Mouse (Mus musculus) heart, postnatal 0 days (tissue): Measurements from ENCODE around the gene Pacsin2.

ENCODE experiments used
- CTCF ChIP-seq: IDR thresholded peaks from 2 replicates; pipeline ENCODE4 v1.5.1; 2016; ENCODE audit warnings: antibody characterized with exemption, control low read depth, low read depth
- EP300 ChIP-seq: IDR thresholded peaks from 2 replicates; pipeline ENCODE4 v1.6.1; 2016; ENCODE audit warnings: antibody characterized with exemption, low read depth

DNA sequence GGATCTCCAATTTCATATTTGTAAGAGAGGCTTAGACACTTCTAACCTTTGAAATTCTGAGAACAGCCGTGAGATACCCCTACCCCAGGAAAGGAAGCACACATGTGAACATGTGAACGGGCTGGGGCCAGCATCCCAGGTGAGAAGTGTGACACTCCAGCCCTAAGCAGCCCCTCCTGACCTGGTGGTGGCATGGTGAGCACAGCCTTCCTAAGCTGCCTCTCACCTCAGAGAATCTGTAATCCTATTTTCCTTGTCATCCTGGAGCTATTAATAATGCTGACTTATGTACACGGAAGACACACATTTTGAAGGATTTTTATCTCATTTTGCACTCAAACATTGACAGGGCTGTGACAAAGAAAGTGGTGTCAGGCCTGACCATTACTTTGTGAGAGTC is 3.5 kb downstream of the Pacsin2 start:
- TF ChIP-seq CTCF (no peak), EP300 (no peak)
